Mouse (Mus musculus) lung, postnatal 14 days (tissue): ENCODE data around the gene Akt1s1.
A peak's percentile ranks its signal among the peaks of the same experiment; 100 is the strongest.

Experiments used
- DNase-seq: peaks from one replicate; pipeline ENCODE4 v3.0.0; 2021

Gene Akt1s1

DNA sequence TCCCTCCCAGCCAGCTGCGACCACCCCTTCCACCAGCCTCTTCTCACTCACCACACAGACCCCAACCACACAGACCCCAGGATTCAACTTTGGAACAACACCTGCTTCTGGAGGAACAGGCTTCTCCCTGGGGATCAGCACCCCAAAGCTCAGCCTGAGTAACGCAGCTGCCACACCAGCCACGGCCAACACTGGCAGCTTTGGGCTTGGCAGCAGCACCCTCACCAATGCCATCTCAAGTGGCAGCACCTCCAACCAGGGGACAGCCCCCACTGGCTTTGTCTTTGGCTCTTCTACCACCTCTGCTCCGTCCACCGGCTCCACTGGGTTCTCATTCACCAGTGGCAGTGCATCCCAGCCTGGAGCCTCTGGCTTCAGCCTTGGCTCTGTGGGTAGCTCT, 20.1 kb upstream of the Akt1s1 start:
- no peak for DNase-seq

DNA sequence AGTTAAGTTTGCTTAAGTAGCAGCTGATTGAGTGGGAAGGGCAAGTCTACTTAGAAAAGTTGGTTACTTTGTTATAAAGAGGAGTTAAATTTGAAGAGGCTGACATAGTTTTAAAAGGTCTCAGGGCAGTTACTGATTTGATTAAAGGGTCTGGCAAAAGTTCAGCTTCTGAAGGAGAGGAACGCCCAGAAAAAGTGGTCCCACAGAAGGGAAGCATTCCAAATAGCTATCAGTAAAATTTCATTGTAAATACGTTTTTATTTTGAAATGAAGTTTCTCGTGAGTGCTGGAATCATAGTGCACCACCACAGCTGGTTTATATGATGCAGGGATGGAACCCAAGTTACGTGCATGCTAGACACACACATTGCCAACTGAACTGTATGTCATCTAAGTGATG, 16.0 kb upstream of the Akt1s1 start:
- DNase-seq, result no peak

DNA sequence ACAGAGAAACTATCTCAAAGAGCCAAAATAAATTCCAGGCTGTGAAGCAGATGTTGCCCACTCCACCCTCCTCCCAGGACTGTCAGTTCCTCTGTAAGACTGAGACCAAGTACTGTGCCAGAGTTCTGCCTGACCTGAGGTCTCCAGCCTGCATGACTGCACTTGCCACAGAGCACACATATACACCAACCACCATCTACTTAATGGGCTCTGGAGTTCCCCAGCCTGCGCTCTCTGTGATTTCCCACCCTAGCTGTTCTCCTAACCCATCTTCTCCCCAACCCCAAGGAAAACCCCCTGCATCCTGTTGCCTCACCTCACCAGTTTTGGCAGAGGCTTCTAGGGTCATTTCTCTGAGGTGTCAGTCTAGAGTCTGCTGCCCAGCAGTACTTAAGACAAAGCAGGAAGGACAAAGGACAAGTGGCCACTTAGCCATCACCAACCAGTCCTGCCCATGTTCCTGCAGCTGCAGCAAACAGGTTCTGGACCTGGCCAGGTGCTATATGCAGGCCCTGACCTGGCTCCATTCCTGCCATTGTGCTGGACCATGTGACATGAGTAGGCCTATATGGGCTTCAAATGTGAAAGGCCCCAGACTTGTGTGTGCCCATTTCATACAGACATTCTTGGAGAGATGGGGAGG, 13.3 kb upstream of the Akt1s1 start:
- no peak for DNase-seq

DNA sequence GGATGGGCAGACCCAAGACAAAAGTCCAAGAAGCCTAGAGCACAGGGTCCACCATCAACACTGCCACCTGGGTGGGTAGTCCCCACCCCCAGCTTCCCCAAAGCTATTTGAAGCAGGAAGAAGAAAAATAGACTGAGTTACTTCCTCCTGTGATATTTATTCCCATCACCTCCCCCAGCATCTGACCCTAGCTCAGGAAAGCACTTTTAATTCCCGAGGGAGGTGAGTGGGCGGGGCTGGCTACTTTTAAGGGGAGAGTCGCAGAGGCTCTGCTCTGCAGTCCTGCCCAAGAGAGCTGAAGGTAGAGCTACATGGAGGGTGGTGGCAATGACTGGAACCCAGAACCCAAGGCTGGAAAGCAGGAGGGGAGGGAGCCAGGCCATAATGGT, 12.8 kb upstream of the Akt1s1 start:
- DNase-seq, result no peak

DNA sequence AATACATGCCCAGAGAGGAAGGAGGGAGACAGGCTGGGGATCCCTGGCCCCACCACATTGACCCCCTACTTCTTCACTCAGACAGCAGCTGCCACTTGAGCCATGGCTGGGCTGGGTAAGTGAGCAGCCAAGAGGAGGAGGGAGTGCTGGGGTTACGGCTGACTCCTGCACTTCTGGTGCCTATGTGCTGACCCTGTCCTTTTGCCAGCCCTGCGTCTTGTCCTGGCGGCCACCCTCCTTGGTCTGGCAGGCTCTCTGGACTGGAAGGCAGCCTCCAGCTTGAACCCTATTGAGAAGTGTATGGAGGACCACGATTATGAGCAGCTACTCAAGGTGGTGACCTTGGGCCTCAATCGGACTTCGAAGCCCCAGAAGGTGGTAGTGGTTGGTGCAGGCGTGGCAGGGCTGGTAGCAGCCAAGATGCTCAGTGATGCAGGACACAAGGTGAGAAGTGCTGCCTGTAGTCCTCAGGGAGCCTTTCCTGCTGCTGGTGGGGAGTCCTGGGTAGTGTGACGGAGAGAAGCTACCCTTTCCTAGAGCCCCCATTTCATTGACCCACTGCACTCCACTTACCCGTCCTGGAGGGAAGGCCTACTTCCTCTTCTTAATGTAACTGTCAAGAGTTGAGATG, 12.3 kb upstream of the Akt1s1 start:
- DNase-seq, result no peak

DNA sequence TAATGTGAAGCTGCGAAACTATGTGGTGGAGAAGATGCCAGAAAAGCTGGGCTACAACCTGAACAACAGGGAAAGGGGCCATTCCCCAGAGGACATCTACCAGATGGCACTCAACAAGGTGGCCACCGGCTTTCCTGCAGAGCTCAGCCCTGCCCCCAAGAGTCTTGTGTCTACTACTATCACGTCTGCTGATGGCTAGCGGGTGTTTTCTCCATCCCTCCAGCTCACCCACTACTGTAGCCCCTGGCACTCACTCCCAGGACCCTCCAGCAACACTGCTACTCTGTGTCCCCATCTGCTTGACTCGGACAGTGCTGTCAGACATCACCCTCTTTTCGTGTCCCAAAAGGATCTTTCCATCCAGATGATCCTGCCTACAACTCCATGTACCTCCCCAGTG, 10.7 kb upstream of the Akt1s1 start:
- no peak for DNase-seq

DNA sequence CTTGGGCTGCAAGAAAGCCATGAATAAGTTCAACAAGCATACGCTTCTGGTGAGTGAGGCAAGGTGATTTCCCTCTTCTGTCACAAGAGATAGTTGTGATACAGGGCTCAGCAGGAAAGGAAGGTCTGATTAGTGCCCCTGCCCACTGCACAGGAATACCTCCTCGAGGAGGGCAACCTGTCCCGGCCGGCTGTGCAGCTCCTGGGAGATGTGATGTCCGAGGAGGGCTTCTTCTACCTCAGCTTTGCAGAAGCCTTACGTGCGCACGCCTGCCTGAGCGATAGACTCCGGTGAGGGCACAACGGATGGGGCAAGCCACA, 9.7 kb upstream of the Akt1s1 start:
- no peak for DNase-seq

DNA sequence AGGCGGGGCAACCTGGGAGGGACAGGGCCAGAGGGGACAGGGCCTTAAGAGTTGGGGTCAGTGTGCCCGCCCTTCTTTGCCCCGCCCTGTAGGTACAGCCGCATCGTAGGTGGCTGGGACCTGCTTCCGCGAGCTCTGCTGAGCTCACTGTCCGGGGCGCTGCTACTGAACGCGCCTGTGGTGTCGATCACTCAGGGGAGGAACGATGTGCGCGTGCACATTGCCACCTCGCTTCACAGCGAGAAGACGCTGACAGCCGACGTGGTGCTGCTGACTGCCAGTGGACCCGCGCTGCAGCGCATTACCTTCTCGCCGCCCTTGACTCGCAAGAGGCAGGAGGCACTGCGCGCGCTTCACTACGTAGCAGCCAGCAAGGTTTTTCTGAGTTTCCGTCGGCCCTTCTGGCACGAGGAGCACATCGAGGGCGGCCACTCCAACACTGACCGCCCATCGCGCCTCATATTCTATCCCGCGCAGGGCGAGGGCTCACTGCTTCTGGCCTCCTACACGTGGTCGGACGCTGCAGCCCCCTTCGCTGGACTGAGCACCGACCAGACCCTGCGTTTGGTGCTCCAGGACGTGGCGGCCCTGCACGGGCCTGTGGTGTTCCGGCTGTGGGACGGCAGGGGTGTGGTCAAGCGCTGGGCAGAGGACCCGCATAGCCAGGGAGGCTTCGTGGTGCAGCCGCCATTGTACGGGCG, 9.2 kb upstream of the Akt1s1 start:
- peak; percentile 34 for DNase-seq

DNA sequence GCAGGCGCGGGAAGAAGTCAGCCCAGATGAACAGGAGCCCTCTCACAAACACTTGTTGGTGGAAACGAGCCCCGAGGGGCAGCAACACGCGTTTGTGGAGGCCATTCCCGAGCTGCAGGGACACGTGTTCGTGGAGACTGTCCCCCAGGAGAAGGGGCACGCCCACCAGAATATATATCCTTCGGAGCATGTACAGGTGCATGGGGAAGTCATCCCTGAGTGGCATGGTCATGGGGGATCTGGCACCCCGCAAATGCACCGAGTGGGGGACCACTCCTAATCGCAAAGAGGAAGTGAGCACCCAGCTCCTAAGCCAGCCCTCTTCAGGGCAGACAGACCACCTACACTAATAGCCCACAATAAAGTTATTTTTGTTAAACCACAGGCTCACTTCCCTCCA, 8.4 kb upstream of the Akt1s1 start:
- DNase-seq, result no peak

DNA sequence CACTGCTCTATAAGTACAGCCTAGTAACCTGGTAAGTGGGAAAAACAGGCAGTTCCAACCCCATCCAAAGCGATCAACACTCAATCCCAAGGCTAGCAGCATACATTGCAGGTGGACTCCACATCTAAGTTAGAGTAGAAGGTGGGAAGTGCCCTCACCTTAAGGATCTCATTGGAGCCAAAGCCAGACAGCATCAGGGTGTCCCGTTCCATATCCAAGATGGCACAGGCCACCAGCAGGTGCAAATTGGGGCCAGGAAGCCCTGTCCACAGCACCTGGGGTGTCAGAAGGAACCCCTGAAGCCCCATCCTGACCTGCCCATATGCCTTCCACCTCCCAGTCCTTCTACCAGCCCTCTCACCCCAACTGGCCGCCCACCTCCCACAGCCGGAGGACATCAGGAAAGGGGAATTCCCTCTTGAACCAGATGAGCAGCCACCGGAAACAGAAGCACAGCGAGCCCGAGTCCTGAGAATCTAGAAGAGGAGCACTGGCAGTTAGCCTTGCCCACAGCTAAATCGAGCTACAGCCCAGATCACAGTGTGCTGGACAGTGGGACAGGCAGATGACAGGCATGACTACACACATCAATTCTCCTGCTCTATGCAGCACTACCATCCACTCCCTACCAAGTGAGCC, 6.8 kb upstream of the Akt1s1 start:
- DNase-seq, result no peak

DNA sequence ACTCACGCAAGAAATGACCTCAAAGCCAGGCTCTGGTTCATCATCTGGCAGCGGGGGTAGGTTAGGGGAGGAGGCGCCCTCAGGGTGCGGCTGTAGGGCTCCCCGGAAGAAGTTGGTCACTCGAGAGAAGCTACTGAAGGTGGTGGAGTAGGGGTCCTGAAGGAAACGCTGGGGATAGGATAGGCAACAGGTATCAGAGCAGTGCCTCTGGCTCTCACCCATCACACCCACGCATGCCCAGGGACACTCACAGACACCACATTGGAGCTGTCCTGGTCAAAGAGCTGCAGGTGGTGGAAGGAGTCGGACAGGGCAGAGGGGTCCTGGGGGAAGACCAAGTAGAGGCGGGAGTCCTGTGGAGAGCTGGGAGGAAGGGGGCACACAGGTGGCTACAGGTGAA, 3.8 kb upstream of the Akt1s1 start:
- DNase-seq, result no peak

DNA sequence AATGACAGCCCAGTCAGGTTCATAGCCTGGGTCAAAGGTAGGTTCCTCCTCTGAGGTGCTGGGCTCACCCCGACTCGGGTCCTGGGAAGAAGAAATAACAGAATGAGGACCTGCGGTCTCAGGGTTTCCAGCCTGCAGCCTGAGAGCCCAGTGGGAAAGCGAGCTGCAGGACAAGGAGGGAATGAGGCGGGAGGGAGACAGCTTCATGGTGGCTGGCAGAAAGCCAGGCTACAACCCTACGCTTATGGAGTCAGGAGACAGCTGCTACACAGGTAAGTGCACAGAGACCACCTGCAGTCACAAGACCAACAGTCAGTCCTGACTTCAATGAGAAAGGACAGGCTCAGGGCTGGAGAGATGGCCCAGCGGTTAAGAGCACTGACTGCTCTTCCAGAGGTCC, 2.0 kb upstream of the Akt1s1 start:
- no peak for DNase-seq

DNA sequence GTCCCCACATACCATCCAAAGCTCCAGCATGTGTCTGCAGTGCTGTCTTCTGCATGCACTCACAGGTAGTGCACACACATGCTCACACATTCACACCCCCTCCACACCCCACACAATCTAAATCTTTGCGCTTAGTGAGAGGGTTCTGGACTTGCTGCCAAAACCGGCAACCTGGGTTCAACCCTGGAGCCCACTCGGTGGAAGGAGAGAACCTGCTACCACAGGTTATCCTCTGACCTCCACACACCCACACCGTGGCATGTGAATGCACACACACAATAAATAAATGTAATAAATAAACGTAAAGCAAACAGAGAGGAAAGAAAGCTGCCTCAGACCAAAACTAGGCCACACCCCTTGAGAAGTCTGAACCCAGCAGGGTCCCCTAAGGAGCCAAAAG, 1.0 kb upstream of the Akt1s1 start:
- DNase-seq, result no peak

DNA sequence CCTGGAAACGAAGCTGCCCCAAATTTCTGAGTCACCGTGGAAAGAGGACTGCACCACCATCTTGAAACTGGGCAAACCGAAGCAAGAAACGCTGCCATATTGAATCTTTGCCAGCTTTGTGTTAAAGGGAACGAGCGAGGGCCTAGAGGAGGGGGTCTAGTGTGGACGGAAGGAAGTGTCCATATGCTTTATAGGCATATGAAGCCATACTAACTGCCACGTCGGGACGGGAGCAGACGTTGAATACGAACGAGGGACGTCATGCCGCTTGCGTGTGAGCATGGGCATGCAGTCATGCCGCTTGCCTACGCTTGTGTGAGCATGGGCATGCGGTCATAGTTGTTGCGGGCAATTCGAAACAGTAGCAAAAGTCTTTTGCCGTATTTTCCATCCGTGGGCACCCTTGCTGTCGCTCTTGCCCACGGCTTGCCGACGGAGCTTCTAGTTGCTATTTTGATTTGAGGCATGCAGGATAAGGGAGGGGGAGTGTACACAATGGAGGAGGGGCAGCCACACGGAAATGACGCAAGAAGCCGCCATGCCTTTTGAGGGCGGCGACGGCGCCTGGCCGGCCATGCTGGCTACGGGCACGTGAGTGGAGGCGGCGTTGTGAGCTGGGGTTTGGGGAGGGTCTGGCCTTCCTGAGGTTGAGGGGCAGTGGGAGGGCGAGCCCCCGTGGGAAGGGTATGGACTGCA, 773 bp downstream of the Akt1s1 start:
- DNase-seq, result peak; percentile 91

DNA sequence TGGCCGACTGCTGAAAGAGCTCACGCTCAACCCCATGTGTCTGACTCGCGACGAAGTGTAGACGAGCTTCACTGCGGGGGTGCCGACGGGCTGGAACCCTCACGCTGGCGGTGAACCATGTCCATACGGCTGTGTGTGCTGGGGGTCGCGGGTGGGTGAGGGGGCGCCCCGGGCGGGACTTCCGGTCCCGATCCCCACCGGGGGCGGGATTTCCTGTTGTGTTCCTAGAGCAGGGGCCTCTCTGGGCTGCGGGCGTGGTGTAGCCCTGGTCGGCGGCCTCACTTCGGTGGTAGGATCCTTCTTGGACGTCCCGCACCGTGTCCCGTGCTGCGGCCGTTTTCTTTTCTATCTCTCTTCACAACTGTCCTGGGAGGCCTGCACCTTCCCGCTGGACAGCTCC, 1.4 kb downstream of the Akt1s1 start:
- DNase-seq, result peak; percentile 81

DNA sequence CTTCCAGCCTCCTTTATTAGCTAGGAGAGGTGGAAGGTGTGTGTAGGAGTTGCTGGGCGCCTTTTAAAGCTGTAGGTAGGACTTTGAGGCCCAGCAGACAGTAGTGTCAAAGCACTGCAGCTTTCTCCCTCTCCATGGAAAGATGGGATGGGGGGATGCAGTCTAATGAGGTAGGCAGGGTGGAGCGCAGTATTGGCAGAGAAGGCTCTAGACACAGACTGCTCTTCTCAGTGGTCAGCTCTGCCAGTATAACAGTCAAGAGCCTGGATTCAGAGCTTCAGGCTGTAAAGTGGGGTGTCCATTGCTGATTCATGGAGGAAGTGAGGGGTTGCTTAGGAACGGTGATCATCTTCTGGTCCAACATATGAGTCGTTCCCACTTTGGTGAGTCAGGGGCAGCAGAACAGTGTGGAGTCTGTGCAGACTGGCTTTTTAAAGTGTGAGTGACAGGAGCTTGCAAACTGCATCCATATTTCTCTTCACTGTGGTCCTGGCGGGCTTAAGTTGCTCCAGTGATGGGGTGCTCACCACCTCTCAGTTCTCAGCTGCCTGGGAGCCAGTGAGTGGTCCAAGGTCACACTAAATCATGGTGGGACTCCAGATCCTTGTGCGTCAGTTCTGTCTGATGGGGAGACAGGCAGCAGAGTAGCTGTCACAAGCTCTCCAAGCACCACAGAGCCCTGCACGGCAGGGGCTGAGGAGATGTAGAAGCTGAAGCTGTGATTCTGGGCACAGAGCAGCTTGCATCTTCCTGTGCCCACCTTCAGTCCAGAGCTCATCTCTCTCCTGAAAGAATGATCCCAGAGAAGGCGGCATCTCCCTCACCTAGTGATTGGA, 2.2 kb downstream of the Akt1s1 start:
- no peak for DNase-seq

DNA sequence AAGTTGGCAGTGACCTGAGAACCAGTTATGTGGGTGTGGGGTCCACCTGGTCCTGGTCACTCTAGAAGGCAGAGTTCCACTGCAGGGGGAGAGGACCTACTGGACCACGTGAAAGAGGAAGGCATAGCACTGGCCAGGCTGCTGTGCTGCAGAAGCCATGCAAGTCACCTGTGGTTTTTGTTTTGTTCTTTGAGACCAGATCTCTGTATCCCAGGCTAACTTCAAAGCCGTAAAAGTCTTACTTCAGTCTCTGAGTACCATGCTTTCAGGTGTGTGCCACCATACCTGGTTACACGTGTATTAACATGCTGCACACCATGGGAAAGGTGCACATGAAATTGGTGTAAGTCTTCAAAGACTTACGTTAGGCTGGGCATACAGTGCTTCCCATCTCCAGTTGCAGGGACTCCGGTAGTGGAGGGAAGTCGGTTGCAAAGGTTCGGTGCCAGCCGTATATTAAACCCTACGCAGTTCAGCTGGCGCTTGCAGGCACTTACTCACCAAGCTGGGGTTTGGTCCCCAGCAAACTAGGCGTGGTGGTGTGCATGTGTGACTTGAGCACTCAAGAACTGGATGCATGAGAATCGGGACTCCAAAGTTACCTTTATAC, 2.9 kb downstream of the Akt1s1 start:
- DNase-seq, result no peak

DNA sequence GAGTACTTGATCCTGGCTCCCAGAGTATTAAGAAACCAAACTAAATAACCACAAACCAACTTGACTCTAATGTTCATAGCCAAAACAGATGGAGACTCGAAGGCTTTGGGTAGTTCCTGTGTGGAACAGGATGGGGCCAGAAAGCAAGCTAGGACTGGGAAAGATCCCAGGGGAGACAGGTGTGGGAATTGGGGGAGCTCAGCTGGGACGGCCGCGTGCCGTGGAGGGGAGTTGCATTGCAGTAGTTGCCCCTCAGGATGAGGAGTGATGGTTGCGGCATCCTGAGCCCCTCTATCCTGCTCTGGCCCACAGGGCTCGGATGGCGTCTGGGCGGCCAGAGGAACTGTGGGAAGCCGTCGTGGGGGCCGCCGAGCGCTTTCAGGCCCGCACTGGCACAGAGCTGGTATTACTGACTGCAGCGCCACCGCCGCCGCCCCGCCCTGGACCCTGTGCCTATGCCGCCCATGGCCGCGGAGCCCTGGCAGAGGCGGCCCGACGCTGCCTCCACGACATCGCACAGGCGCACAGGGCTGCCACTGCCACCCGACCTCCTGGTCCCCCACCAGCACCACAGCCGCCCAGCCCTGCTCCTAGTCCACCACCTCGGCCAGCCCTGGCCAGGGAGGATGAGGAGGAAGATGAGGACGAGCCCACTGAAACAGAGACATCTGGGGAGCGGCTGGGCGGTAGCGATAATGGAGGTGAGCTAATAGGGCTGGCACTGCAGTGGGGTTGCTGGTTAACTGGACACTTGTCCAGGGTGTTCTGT, 3.7 kb downstream of the Akt1s1 start:
- DNase-seq, result no peak

DNA sequence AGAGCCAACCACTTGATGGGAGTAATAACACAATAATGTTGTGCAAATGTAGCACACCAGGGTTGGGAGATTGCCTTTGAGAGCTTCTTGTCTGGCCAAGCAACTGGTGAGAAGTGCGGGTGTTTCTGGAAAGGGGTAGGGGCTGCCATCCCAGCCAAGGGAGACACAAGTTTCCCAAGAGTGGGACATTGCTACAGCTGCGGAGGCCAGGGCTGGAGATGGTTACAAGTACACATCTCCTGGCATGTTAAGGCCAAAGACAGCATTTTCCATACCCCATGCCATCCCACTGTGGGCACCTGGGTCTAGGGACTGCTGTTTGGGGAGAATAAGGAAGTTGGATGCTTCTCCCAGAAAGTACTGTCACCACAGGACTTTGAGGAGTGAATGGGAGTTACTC, 4.3 kb downstream of the Akt1s1 start:
- DNase-seq, result no peak

DNA sequence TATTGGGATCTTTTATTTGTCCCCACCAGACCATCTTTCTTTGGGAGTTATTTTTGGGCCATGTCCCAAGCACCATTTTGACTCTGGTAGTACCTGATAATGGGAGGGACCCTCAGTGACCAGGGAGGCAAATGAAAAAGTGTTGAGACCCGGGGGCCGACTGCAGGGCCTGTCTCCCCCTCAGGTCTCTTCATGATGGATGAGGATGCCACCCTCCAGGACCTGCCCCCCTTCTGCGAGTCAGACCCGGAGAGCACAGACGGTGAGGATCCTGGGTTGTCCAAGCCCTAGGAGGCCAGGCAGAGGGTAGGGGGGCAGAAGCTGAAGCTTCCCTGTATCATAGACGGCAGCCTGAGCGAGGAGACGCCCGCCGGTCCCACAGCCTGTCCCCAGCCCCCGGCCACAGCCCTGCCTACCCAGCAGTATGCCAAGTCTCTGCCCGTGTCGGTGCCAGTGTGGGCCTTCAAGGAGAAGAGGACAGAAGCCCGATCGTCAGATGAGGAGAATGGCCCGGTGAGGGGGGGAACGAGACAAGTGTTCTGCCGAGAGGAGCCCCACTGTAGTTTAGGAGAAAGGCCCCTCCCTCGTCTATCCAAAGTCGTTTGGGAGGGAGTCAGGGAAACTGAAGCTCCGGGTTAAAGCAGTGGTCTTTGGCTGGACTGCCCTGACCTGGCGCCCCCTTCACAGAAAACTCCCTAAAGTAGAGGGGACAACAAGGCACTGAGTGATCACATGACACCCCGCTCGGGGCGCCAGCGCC, 5.0 kb downstream of the Akt1s1 start:
- DNase-seq, result no peak
